Mouse (Mus musculus): ENCODE measurements around the gene Ass1.

Ass1 gene

GRCm38 (mm10) chr2:31458989-31459936, 10.7 kb upstream of the Ass1 start:
- DNase-seq (ENCODE audit: low spot score), result no peak

DNA sequence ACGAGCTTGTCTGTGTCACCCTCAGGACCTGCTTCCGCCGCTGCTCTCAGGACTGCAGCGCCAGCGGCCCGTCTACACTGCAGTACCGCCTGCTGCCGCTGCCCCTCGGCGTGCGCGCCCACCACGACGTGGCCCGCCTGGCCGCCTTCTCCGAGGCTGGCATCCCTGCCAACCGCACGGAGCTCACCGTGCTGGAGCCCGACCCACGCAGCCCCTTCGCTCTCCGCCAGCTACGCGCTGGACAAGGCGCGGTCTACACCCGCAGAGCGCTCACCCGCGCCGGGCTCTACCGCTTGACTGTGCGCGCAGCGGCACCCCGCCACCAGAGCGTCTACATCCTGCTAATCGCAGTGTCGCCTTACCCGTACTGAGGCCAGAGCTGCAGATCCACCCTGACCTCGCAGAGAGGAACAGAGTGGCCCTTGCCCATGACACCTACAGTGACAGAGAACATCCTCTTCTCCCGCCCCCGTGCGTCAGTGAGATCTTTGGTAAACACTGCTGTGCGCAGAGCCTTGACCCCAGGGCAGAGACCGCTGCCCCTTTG, 9.9 kb upstream of the Ass1 start:
- peak; percentile 79 for DNase-seq (ENCODE audit: low spot score)

DNA sequence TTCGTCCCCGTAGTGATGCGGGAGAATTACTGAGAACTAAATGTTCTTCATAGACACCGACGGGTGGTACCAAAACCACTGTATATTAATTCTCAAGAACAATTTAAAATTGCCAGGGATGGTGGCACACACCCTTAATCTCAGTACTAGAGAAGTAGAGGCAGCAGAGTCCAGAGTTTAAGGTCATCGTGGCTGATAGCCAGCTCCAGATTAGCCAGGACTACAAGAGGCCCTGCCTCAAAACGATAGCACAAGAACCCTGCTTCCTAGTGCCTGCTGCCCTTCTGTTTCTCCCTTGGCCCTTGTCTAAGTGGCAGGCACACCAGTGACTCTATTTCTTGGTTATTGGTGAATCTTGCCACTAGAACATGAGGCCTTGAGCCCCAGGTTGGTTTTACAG, 9.1 kb upstream of the Ass1 start:
- DNase-seq (ENCODE audit: low spot score), result no peak

GRCm38 (mm10) chr2:31462051-31462450, 8.0 kb upstream of the Ass1 start:
- DNase-seq (ENCODE audit: low spot score), result no peak

DNA sequence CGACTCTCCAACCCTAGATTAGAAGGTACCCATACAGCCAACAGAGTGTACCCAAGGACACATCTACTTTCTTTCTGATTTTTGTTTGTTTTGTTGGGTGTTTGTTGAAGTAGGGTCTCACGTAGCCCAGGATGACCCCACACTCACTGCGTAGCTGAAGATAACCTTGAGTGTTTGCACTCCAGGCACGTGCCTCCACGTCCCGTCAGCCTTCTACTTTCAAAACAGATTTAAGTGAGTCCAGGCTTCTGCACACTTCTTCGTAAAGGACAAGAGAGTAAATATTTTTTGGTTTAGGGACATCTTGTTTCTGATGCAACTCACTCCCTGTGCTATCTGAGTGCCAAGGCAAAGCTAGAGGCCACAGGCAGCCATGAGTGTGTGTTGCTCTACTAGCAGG, 6.8 kb upstream of the Ass1 start:
- no peak for DNase-seq (ENCODE audit: low spot score)

GRCm38 (mm10) chr2:31463696-31464528, 6.1 kb upstream of the Ass1 start:
- DNase-seq (ENCODE audit: low spot score), result no peak

DNA sequence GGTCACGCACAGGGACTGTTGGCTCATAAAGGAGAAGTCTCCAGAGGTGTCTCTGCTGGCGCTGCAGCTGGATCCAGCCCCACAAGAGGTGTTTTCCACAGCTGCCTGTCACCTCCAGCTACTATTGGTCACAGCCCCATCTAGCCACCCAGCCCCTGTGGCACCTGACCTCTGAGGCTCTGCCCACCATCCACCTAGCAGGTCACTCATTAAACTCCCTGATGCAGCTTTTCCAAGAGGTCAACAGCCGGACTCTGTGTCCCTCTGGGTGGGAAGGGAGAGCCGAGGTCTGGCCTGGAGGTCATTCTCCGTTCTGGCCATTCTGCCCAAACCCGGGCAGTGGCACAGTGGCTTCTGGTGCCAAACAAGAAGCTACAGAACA, 5.5 kb upstream of the Ass1 start:
- no peak for DNase-seq (ENCODE audit: low spot score)

- DNase-seq (ENCODE audit: low spot score), result no peak
Observed at GRCm38 (mm10) chr2:31467457-31467856, 2.5 kb upstream of the Ass1 start.

DNA sequence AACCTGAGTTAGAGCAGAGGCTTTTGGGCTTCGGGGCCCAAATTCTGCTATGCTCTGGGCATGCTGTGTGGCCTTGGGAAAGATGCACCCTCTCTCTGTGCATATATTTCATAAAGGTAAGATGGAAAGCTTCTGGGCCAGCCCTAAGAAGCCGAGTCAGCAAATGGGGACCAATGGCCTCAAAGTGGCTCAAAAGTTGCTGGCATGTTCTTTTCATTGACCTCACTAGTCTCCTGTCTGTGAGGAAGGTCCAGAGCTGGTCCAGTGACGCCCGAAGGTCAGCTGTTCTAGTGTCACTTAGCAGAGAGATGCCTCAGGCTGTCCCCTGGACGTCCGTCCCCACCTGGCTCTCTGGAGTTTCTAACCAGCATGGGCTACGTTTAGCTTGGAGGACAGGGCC, 1.1 kb upstream of the Ass1 start:
- no peak for DNase-seq (ENCODE audit: low spot score)

GRCm38 (mm10) chr2:31469480-31469879, 527 bp upstream of the Ass1 start:
- DNase-seq (ENCODE audit: low spot score), result no peak

DNA sequence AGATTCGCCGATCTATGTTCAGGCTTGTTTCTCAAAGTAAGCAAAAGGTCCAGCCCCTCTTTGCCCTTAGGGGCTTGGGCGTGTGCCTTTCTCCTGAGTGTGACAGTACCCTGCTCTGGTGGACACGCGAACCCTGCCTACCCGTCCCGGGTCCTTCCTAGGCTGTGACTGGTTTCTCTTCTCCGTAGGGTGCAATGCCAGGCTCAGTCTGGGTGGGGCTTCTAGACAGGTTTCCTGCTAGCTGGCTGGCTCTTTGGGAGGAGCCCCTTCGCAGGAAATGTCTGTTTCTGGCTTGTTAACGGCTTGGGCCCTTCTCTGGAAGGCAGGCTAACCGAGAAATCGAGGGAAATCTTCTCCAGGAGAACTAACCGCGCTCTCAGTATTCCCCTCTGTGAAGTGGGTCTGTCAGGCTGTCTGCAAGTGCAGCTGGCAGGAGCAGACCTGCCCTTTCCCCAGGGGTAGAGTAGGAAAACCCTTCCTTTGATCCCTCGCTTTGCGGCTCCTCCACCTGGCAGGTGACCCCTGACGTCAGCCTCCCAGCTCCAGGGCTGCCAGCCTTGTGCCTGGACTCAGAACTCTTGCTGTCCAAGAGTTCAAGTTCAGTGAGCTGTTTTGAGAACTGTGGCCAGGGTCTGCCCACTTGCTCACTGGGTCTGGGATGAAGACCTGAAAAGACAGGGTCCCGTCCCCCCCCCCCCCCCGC, 827 bp downstream of the Ass1 start:
- no peak for DNase-seq (ENCODE audit: low spot score)

- no peak for DNase-seq (ENCODE audit: low spot score)
Observed at GRCm38 (mm10) chr2:31471611-31472010, 1.6 kb downstream of the Ass1 start.

GRCm38 (mm10) chr2:31472406-31473065, 2.5 kb downstream of the Ass1 start:
- peak; percentile 69 for DNase-seq (ENCODE audit: low spot score)

GRCm38 (mm10) chr2:31473941-31474340, 3.9 kb downstream of the Ass1 start:
- DNase-seq (ENCODE audit: low spot score), result no peak

- no peak for DNase-seq (ENCODE audit: low spot score)
Observed at GRCm38 (mm10) chr2:31474686-31475085, 4.7 kb downstream of the Ass1 start.

GRCm38 (mm10) chr2:31476107-31476820, 6.3 kb downstream of the Ass1 start:
- no peak for DNase-seq (ENCODE audit: low spot score)

DNA sequence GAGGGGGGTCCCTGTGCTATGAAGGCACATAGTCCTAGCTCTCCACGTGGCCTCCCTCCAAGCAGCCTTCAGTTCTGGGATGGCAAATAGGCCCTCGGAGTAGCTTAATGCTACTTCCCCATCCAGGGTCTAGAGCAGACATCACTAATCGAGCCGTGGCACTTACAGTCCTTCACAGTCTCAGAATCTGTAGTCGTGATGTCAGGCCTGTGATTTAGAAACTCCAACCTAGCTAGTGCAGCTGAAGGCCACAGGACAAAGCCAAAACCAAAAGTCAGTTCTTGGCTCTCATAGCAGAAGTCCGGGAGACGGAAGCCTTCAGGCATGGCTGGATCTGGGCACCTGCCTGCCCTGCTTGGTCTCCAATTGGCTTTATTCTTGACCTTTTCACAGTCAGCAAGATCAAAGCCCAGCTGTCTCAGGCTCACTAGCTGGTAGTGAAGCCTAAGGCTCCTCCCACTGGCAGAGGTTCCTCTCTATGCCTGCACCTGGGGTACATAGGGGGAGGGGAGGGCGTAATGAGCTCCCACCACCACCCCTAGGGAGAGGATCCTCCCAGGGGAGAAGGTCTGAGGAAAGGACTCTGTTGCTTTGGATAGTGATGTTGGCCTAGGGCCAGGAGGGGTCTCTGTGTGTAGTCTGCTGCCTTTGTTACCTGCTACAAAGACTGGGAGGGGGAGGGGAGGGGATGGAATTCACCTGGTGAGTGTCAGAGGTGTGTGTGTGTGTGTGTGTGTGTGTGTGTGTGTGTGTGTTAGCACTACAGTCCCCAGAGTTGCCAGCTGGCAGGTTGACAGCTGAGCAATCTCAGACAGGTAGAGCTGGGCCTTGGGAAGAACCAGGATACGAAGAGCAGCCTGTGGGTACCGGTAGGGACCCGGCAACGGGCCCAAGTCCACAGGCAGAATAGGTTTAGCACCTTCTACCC, 7.5 kb downstream of the Ass1 start:
- DNase-seq (ENCODE audit: low spot score), result no peak

DNA sequence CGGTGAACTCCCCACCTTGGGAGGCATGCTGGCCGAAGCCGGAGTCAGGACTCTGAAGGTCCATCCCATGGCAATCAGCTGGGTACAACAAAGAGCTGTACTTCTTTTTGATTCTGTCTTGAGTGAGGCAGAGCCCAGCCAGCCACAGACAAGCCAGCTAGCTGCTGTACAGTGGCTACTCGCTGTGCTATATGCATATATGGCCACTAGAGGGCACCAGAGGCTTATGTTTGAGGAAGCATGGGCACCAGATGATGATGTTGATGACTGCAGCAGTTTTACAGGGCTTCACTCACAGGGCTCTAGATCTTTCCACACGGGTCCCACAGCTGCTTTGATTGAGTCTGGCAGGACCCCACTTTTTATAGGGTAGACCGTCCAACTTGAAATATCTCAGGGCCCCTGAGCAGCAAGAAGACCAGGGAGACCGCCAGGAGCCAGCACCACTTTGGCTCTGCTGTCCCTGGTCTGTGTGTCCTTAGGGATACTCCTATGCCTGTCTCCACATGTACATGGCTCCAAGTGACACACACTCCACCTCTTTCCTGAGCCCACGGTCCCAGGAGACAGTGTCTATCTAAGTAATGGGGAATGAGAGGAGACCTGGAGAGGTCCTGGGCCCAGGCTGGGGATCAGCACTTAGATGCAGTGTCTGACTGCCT, 13.0 kb downstream of the Ass1 start:
- peak; percentile 94 for DNase-seq (ENCODE audit: low spot score)

DNA sequence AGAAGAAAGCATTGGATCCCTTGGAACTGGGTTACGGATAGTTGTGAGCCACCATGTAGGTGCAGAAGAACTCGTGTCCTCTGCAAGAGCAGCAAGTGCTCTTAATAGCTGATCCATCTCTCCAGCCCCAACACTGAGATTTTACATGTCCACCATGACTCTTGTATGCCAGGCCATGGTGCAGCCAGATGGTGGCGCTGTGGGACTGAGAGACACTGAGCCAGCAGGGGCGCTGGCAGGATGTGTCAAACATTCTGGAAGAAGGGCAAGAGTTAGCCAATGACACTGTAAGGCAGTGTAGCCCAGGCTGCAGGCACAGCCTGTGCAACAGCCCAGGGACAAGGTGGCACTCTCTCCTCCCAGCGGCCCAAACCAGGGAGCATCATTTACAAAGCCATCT, 14.2 kb downstream of the Ass1 start:
- DNase-seq (ENCODE audit: low spot score), result peak; percentile 95
